Mouse (Mus musculus) hindlimb bud, embryonic 11.5 days (tissue): ENCODE measurements around the gene Slc44a5.

Source experiments
- DNase-seq: peaks from one replicate; pipeline ENCODE4 v3.0.0-alpha.2; 2012; ENCODE audit warnings: low read depth, low spot score; ENCODE audit errors: extremely low spot score

Gene Slc44a5

GRCm38 (mm10) chr3:154294924-154295834 lies 321.9 kb downstream of the Slc44a5 start:
- DNase-seq, result no peak

- DNase-seq, result no peak
These were observed 324.3 kb downstream of the Slc44a5 start for GRCm38 (mm10) chr3:154297499-154297898.

GRCm38 (mm10) chr3:154298490-154298889 lies 325.3 kb downstream of the Slc44a5 start:
- DNase-seq, result no peak

- no peak for DNase-seq
These were observed 326.8 kb downstream of the Slc44a5 start for GRCm38 (mm10) chr3:154300006-154300405.

GRCm38 (mm10) chr3:154301102-154301501 lies 327.9 kb downstream of the Slc44a5 start:
- no peak for DNase-seq

GRCm38 (mm10) chr3:154305163-154305884 lies 332.1 kb downstream of the Slc44a5 start:
- DNase-seq, result no peak

- no peak for DNase-seq
These were observed 344.5 kb downstream of the Slc44a5 start for GRCm38 (mm10) chr3:154317651-154318248.
